Mouse (Mus musculus) gastrocnemius, postnatal 36 days (tissue): ENCODE results near the gene Trappc3l. TPM values are rescaled to one million over a fixed set of nuclear protein-coding genes. Genes with fewer than 3 reads are reported as not detected.
A peak's percentile ranks its signal among the peaks of the same experiment; 100 is the strongest.
"Not testable (repeated sequence)": the region's sequence is repeated elsewhere in the genome, so short reads cannot be mapped to it uniquely, and the experiment has no call there.

Experiments used
- DNase-seq, 2 experiments: peaks; one replicate each; pipeline ENCODE4 v3.0.0; 2022
- intact Hi-C: fragments of 180-260 bp; cut with DNase I; formaldehyde crosslinking; loops from one replicate; pipeline ENCODE4 v1.15.1; 2025
- long read RNA-seq, 2 experiments: library from polyadenylated mRNA; stranded (forward); transcript quantifications; one replicate each; pipeline ENCODE4 v2.0.0; 2021
- total RNA-seq, 2 experiments: library from RNA; stranded (reverse); gene quantifications; 2 replicates each; pipeline ENCODE4 v1.2.3; 2021

The Trappc3l gene
- total RNA-seq = not detected
- long read RNA-seq, experiment 1 = 0 reads
- long read RNA-seq, experiment 2 = 0 reads

DNA sequence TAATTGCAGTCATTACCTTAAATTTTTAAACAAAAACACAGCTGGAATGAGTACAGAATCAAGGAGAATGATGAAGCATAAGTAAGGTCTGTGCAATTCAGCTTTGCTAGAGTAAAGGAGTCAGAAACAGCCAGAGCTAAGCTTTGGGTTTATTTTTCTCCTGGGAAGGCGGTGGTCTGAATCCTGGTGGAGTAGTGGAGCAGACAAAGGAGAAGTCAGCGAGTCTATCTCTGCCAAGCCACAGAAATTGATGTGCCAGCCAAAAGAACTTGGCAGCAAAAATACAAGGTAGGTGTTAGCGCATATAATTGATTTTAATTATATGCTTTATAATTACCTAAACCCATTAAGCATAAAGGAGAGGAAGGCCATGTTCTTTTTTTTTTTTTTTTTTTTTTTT, at the start of gene Trappc3l:
Gene Trappc3l, plus strand, starts transcription at position 197 of the 400 bp plus-strand sequence.
- DNase-seq = no peak
- intact Hi-C loops = loop anchor here (2.0 to 10.0 kb wide), 2 partner anchors 197 to 245 kb away; partner anchors contain the start of gene Tspyl1

DNA sequence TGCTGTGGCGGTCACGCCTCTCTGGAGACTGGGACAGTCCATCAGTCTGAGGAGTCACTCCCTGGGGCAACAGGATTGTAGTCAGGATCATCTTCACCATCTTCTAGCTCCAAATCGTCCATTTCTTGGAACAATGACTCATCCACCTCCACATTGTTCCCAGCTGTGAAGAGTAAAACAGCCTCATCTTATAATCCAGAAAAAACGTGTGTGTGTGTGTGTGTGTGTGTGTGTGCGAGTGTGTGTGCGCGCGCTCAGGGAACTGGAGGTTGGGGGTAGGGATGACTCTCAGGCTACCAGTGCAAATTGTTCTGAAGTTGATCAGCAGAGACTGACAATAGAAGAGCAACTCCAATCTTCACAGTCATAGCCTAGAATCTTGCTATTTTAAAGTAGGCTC, 40.7 kb upstream of the Trappc3l start:
- DNase-seq, intact Hi-C loops: not testable (repeated sequence)

DNA sequence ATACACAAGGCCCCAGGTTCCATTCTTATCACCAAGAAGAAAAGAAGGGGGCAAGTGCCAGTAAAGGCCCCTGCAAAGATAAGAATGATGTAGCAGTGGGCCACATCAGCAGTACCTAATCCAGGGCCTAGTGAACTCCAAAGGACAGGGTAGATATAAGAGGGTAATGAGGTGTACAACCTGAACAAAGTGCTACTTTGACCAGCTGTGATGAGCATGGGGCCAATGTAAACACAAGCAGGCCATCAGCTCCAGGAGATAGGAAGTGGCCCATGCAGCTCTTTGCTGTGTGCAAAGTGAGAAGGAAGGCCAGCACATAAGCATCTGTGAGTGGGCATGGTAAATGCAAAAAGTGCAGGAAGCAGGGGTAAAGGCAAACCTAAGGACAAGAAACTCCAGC, 39.0 kb upstream of the Trappc3l start:
- intact Hi-C loops = no loop called here
- DNase-seq = no peak

DNA sequence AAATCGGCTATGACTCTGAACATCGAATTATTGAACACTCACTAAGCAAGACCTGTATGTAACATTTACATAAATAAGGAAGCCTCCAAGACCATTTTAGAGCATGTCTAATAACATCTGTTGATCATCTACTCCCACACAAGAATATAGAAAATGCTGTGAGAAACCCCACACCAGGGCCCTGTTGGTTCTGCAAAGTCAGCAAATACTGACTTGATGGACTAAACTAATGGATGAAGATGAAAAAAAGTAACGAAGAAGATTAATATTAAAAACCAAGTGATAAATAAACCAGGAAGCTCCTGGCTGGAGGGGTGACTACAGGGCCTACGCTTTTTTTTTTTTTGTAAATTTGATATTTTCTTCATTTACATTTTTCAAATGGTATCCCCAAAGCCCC, 24.8 kb upstream of the Trappc3l start:
- intact Hi-C loops = no loop called here
- DNase-seq = no peak

DNA sequence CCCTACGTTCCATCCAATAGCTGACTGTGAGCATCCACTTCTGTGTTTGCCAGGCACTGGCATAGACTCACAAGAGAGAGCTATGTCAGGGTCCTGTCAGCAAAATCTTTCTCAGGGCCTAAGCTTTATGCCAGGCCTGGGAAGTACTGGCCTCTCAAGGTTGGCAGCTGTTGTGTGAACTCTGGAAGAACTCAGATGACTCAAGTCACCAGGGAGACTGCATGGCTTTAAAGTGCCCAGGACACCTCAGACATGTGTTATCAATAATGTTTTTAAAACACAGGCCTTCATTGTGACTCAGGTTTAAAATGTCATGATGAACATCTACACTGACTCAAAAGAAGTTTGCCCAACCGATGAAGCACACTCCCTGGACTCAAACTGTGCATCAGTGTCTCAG, 24.2 kb upstream of the Trappc3l start:
- no peak for DNase-seq
- intact Hi-C loops = no loop called here

DNA sequence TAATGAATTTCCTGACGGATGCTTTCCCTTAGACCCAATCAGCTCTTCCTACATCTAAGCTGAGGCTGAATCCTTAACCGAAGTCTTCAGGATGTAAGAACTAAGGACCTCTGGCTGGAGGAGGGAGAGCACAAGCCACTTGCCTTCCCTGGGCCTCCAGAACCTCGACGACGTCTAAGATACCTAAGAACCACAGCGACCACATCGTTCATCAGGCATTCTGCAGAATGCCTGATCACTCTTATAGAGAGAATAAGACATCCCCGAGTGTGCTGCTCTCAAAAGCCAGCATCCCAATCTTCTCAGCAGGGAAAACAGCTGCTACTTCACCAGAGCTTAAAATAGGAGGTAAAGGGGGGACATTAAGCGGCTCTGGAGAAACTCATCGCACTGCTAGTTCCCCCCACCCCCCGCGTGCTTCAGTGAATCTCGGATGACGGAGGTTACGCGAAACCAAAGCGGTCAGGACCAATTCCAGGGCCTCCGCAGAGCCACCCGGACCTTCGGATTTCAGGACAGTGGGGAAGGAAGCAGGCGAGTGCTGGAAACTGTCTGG, 18.6 kb upstream of the Trappc3l start:
- intact Hi-C loops = no loop called here
- DNase-seq = peak in 1 of 2 experiments; percentile 16

DNA sequence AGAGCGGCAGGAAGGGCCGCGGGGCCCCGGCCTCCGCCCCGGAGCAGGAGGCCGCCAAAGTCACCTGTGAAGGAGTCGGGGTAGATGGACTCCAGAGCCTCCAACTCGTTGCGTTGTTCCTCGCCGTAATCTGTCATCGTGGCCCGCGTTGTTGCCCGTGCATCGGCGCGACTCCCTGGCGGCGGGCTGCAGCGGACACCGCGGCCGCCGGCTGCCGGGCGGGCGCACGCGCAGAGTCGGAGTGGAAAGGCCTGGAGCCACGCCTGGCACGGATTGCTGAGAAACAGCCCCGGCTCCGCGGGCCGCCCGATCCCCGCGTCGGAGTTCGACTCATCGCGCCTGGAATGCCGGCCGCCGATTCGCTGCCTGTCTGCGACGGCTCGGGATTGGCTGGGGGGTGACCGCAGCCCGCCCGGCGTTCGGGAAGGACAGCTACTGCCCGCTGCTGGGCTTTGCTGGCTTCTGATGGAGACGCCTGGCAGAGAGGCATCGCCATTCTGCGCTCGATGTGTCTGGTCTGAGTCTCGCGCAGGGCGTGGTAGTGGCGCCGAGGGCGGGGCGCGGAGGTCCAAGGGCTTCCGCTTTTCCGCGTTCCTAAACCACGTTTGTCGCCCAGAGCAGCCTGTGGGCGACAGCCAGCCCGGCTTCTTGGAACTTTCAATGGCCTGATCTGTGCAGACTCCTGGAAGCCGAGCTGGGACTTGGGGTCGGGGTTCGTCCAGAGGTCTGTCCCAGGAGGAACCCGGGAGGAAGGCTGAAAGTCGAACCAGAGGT, 17.9 kb upstream of the Trappc3l start, which contains the start of gene Rwdd1:
Gene Rwdd1, minus strand, starts transcription at position 323 of the 774 bp plus-strand sequence.
- DNase-seq = peak; percentile 93 to 96
- intact Hi-C loops = no loop called here

DNA sequence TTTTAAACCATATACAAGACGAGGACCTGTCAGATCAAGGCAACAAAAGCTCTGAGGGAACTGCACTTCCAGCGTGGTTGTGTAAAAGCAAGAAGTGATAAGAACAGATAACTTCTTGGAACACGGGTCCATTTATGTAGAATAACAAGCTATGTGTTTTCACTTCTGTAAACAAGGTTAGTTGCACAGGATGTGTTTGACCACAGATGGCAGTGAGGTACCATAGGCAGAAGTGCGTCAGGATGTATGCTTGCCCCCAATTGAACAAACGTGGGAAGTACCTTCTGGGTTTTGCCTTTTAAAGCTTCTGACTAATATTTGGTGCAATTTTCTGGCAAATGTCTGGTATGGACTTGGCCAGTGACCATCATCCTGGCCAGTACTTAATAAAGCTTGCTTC, 7.1 kb upstream of the Trappc3l start:
- intact Hi-C loops = loop anchor here (10.0 kb wide), 1 partner anchor 204 kb away; no protein-coding TSS in a partner anchor
- no peak for DNase-seq

DNA sequence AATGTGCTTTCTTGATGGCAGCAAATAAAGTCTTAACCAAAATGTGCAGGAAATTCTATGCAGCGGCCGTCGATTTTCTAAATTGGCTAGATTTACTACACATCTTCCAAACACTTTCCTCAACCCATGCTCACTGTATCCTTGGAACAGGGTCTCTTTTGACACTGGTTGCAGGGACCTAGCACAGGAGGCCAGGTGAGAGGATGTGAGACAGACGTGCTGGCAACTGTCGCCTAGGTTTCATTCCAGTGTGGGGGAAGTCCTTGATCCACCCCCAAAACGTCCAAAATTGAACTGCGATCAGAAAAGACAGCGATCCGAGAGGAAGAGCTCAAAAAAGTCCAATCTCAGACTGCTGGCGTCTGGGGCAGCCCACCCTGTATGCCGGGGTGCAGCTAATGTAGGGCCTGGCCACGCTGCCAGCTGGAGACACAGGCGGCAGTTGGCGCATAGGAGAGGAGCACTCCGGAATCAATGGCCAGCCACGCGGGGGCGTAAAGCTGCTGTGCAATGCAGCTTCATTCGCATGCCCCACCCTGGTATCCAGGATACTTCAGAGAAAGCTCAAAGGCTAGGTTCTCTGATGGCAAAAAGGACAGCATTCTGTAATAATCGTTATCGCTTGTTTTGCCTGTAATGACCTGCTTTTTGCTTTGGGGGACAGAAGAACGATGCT, 3.6 kb upstream of the Trappc3l start:
- peak; percentile 57 to 64 for DNase-seq
- intact Hi-C loops = loop anchor here (2.0 to 10.0 kb wide), 2 partner anchors 201 to 293 kb away; no protein-coding TSS in a partner anchor

DNA sequence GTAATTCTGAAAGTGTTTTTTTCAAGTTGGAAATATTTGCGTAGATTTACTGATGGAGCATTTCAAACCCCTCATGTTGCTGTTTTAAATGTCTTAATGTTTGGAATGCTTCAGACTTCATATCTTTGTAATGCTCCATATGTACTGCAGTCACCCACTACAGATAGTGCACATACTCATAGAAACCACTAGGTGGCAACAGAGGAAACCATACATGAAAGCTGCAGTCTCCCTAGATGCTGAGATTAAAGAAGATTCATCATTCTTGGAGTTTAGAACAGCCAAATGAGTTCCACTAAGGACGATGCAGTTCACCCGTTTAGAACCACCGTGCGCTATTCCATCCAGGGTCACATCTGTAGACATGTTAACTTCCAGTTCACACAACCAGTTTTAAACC, 810 bp upstream of the Trappc3l start:
- no peak for DNase-seq
- intact Hi-C loops = loop anchor here (2.0 to 10.0 kb wide), 2 partner anchors 198 to 246 kb away; partner anchors contain the start of gene Tspyl1

DNA sequence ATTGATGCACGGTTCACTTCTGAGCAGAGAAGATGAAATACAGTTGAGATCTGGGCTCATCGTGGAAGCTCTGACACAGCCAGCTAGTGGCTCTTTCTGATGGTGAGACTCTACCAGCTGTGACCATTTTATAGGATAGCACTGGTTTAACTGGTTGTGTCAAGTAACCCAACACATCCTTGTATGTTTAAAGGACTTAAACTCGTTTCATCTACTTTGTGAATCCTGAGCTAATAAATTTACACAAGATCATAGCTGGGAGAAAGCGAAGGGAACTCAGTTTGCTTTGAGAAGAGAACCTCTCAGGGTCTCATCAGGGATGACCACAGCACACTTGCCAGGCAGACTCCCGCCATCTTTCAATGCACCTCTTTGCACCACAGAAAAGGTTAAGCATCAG, 6.8 kb downstream of the Trappc3l start, which contains the start of gene Calhm4:
Gene Calhm4, minus strand, starts transcription at position 101 of the 400 bp plus-strand sequence.
- intact Hi-C loops = no loop called here
- DNase-seq = no peak

DNA sequence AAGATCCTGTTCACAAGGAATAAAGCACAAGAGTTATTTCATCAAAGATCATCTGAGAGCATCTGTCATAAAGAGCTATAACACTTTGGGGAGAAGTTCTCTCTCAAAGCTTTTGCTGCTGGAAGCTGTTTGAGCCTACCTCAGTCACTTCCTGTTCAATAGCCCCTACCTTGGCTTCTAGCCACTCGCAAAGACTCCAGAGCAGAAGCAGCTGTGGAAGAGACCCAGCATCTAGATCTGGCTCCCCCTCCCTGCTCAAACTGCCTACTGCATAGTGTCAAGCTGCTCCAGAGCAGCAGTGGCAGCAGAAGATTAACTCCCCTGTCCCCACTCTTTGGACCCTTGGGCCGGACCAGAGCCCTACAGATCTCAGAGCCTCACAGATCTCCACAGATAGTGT, 16.6 kb downstream of the Trappc3l start:
- no peak for DNase-seq
- intact Hi-C loops = no loop called here

DNA sequence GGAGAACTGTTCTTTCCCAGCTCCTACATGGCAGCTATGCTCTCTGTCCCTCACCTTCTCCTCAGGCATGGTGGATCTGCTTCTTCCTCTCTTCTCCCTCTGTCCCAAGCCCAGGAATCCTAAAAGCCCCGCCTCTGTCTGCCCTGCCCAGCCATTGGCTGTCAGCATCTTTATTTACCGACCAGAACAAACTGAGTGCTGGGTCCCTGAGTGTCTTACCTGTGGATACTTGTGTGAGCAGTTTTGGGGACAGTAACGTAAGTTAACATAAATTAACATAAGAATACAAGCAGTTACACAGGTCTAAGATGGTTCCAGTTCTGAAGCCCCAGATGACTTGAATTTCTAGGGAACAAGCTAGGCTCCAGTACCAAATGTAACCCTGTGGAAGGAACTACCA, 29.2 kb downstream of the Trappc3l start:
- intact Hi-C loops = no loop called here
- no peak for DNase-seq

DNA sequence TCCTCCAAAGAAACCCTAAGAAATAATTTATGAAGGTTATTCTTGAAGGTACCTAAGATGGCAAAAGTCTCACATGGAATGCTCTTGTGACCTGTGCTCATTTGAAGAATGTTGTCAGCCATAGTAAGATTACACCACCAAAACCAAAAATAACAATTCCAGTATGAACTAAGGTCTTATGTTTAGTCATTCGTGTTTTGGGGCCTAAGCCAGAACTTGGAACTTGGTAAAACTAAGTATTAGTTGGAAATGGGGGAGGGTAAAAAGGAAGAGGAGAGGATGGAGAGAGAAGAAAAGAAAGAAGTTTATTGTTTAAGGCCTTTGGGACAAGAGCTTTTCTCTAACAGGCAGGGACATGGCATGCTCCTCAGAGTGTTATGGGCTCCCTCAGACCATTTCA, 32.2 kb downstream of the Trappc3l start:
- no peak for DNase-seq
- intact Hi-C loops = no loop called here

DNA sequence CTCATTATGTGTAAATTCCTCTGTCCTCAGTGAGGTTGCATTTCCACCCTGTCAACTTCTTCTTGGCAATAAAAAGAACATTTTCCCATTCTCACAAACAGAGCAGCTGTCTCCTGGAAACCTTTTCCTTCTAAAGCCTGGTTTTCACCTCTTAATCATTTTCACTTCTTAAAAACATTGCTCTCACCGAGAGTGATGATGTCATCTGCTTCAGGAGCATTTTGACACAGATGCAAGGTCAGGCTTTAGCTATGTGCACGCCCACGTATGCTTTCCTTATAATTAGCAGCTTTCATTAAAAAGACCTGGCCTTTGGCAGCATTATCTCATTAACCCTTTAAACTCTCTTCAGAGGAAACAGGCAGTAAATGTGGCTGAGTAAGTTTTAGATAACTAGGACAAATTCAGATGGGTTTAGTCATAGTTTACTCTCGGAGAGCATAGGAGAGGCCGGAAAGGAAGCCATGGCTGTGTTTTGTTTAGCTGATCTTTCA, 33.6 kb downstream of the Trappc3l start:
- intact Hi-C loops = no loop called here
- DNase-seq = no peak

DNA sequence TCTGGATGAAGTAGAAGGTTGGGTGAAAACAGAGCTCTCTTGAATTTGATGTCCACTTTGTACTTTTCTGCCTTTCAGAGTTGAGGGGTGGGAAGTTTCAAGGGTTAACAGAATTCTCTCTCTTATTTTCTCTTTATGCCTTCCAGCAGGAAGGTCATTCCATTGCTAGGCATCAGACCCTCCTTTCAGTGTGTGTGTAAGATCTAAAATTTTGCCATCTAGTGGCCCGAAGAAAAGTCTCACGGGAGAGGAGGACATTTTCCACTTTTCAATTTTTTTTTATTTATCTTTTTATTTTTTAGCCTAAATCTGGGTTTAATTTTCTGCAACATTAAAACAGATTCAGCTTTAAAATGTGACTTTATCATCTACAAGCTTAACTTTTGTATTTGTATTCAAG, 34.3 kb downstream of the Trappc3l start:
- no peak for DNase-seq

DNA sequence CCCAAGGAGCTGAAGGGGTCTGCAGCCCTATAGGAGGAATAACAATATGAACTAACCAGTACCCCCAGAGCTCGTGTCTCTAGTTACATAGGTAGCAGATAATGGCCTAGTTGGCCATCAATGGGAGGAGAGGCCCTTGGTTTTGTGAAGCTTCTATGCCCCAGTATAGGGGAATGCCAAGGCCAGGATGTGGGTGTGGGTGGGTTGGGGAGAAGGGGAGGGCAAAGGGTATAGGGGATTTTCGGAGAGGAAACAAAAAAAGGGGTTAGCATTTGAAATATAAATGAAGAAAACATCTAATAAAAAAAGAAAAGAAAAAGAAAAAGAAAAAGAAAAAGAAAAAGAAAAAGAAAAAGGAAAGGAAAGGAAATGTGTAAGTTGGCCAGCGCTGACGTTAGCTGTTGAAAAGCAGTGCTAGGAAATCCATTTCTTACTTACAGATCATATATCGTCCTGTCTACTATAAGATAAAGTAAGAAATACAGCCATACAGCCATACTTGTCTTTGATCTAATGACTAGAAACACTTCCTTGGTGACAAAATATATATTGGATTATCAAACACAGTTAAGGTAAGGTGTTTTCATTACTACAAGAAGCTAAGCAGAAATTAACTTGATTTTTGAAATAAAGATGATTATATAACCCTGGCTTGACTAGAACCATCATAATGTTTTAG, 37.3 kb downstream of the Trappc3l start:
- intact Hi-C loops = no loop called here
- no peak for DNase-seq

More for the DNA sequence above, 34.3 kb downstream of the Trappc3l start:
- intact Hi-C loops = no loop called here

DNA sequence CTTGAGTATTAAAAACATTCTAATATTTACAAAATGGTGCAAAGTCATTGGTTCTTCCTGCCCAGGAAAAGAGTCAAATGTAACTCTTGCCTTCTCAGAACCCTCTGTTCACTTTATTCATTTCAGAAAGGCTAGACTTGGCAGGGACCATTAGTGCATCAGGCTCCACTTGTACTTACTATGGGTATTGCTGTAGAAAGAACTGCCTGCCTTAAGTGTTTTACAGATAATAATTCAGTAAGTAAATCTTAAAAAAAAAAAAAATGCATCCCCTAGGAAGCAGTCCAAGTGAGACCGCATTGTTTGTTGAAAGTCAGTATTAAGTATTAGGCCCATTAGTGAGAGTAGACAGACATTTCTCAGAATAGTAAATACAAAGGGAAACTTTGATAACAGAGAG, 49.1 kb downstream of the Trappc3l start:
- intact Hi-C loops = no loop called here
- DNase-seq = no peak

DNA sequence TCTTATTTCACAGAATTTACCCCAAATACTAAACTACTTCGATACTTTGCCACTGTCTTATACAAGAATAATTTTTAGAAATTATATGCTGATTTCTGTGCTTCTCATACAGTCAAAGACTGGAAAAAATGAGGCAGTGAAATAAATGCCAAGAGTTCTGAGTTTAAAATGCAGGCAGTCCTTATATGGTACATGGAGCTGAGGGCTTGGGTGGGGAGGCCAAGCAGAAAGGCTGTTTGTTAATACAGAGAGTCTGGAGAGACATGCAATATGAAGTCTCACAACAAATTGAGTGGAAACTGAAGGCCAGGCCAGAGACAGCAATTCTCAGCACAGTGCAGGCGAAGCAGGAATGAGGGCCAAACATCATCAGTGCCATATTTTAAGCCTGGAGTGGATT, 51.1 kb downstream of the Trappc3l start:
- DNase-seq = no peak
- intact Hi-C loops = no loop called here

DNA sequence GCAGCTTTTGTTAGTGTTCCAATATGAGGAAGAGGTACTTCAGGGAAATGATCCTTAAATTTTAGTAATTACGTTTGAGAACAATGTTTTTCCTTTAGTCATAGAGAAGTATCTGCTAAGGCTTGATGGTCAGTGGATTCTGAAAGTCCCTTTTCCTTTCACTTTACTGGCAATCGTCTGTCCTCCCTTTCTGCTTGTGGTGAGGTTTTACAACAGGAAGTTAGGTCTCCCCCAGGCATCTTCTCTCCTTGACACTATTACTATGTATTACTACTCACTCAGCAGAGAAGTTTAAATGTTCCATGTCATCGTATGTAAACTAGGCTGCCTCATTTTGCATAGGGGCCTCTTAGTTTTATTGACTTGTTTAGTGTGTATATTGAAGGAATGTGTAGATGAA, 52.1 kb downstream of the Trappc3l start:
- DNase-seq = no peak
- intact Hi-C loops = no loop called here
